Mouse (Mus musculus) adipose tissue, adult 10 weeks (tissue): ENCODE data around the gene Ppp1r3g. TPM values are rescaled to one million over a fixed set of nuclear protein-coding genes. Genes with fewer than 3 reads are reported as not detected.

Experiments
- polyA plus RNA-seq: library from polyadenylated mRNA; stranded (reverse); fragments of 350-450 nt; fragmentation: Illumina TruSeq; extraction: RNeasy Lipid Tissue Mini Kit (QIAGEN cat#74804); gene quantifications from one replicate; pipeline ENCODE4 v1.2.3, GENCODE M21; 2014; ENCODE audit warnings: low read depth, low replicate concordance

The Ppp1r3g gene
- polyA plus RNA-seq = not detected

GRCm38 (mm10) chr13:35958539-35958938 is at the start of gene Ppp1r3g:
Ppp1r3g (plus strand) TSS chr13:35958839.

Other genes with a start within 250 kb of the Ppp1r3g start
- 6.7 TPM for gene Rpp40, start 52.5 kb upstream of the Ppp1r3g start, polyA plus RNA-seq
- 30.2 TPM for gene Fars2, start 158.6 kb downstream of the Ppp1r3g start, polyA plus RNA-seq
- 5.6 TPM for gene Lyrm4, start 158.7 kb downstream of the Ppp1r3g start, polyA plus RNA-seq